Mouse (Mus musculus) testis, adult 2 months (tissue): ENCODE data around the gene Pmf1.

Experiments
- CTCF ChIP-seq: fragments of 200-500 bp; IDR thresholded peaks from 2 replicates; pipeline ENCODE4 v1.5.1; 2012; ENCODE audit warnings: low read depth, mild to moderate bottlenecking, inconsistent platforms, low read length, moderate library complexity; ENCODE audit not compliant: control insufficient read depth, insufficient read depth, insufficient replicate concordance
- POLR2A ChIP-seq: fragments of 200-500 bp; IDR thresholded peaks from 2 replicates; pipeline ENCODE4 v1.6.1; 2012; ENCODE audit warnings: low read depth, mild to moderate bottlenecking, inconsistent platforms, low read length, moderate library complexity; ENCODE audit not compliant: control insufficient read depth

- TF ChIP-seq CTCF, result no peak
- TF ChIP-seq POLR2A, result no peak
These were observed 38.3 kb upstream of the Pmf1 start for GRCm38 (mm10) chr3:88448443-88448842.
